Mouse (Mus musculus): ENCODE data around the gene 6030468B19Rik. TPM values are rescaled to one million over a fixed set of nuclear protein-coding genes. Genes with fewer than 3 reads are reported as not detected.

Gene 6030468B19Rik
- polyA plus RNA-seq (2014; fragmentation: Nextera tagmentation; extraction: Ambion mirVana), result 0.27 and 0.67 TPM in 2 replicates

- WGBS, result 53% methylated on average over 9 of the region's 9 CpGs
- Histone ChIP-seq H3K36me3 (replicated peaks; ENCODE audit: control insufficient read depth, insufficient read depth, low read depth, low read length) (no peaks in the 10 kb centered on the region), H3K9me3 (replicated peaks; ENCODE audit: control insufficient read depth, low read length) (no peaks in the 10 kb centered on the region), H3K9ac (replicated peaks; ENCODE audit: low read length) (no peak within 1 kb of the TSS; the same call in 1 of the 2 replicates), H3K4me1 (ENCODE audit: control insufficient read depth, insufficient read depth, low read length) (no peaks in the 10 kb centered on the region), H3K27ac (replicated peaks; ENCODE audit: low read depth, low read length) (no peak within 1 kb of the TSS), H3K4me3 (ENCODE audit: low read depth, low read length) (no peak within 1 kb of the TSS), H3K27me3 (ENCODE audit: control insufficient read depth, insufficient read depth, low read length) (no peaks in the 10 kb centered on the region), H3K4me2 (ENCODE audit: low read depth, low read length) (no peak within 1 kb of the TSS)
- ATAC-seq (replicated peaks; ENCODE audit: insufficient number of reproducible peaks, low FRiP score, low TSS enrichment, low read depth) (0 out of 2 replicates have a peak, but pooled peaks have one; percentile 29), DNase-seq (ENCODE audit: low spot score) (no peak)
These were observed at the start of gene 6030468B19Rik for GRCm38 (mm10) chr11:117797511-117798159. TSS of gene 6030468B19Rik (plus strand) at chr11:117797660.

GRCm38 (mm10) chr11:117748628-117749027, 48.8 kb upstream of the 6030468B19Rik start:
- Histone ChIP-seq H3K4me1 (ENCODE audit: control insufficient read depth, insufficient read depth, low read length) (no peaks in the 10 kb centered on the region), H3K9ac (replicated peaks; ENCODE audit: low read length) (no peak overlapping the region), H3K4me2 (ENCODE audit: low read depth, low read length) (no peak overlapping the region), H3K9me3 (replicated peaks; ENCODE audit: control insufficient read depth, low read length) (no peaks in the 10 kb centered on the region), H3K4me3 (ENCODE audit: low read depth, low read length) (no peak overlapping the region), H3K36me3 (replicated peaks; ENCODE audit: control insufficient read depth, insufficient read depth, low read depth, low read length) (peaks cover 19% of the 10 kb centered on the region), H3K27ac (replicated peaks; ENCODE audit: low read depth, low read length) (no peak overlapping the region), H3K27me3 (ENCODE audit: control insufficient read depth, insufficient read depth, low read length) (no peaks in the 10 kb centered on the region)
- WGBS, result 88% methylated on average over 4 of the region's 4 CpGs
- DNase-seq (ENCODE audit: low spot score), result no peak
- no peak for ATAC-seq (replicated peaks; ENCODE audit: insufficient number of reproducible peaks, low FRiP score, low TSS enrichment, low read depth)

DNA sequence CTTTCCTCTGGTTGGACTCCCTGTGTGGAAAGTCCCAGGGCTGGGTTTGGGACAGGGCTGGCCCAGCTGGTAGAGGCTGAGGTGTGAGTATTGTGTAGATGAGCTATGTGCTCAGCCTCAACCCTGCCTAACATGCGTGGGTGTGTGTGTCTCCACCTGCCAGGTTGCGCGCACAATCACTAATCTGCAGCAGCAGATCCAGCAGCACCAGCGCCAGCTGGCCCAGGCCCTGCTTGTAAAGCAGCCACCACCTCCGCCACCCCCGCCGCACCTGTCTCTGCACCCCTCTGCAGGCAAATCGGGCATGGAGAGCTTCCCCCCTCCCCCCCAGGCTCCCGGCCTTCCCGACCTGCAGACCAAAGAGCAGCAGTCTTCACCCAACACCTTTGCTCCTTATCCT, 48.0 kb upstream of the 6030468B19Rik start:
- Histone ChIP-seq H3K27ac (replicated peaks; ENCODE audit: low read depth, low read length) (no peak overlapping the region), H3K9me3 (replicated peaks; ENCODE audit: control insufficient read depth, low read length) (no peaks in the 10 kb centered on the region), H3K4me3 (ENCODE audit: low read depth, low read length) (no peak overlapping the region), H3K27me3 (ENCODE audit: control insufficient read depth, insufficient read depth, low read length) (no peaks in the 10 kb centered on the region), H3K9ac (replicated peaks; ENCODE audit: low read length) (no peak overlapping the region), H3K4me2 (ENCODE audit: low read depth, low read length) (no peak overlapping the region), H3K4me1 (ENCODE audit: control insufficient read depth, insufficient read depth, low read length) (no peaks in the 10 kb centered on the region), H3K36me3 (replicated peaks; ENCODE audit: control insufficient read depth, insufficient read depth, low read depth, low read length) (peaks cover 19% of the 10 kb centered on the region)
- no peak for DNase-seq (ENCODE audit: low spot score)
- WGBS, result 88% methylated on average over 10 of the region's 10 CpGs
- ATAC-seq (replicated peaks; ENCODE audit: insufficient number of reproducible peaks, low FRiP score, low TSS enrichment, low read depth), result no peak

GRCm38 (mm10) chr11:117751544-117751943, 45.9 kb upstream of the 6030468B19Rik start:
- no peaks in the 10 kb centered on the region for H3K4me1 ChIP-seq (ENCODE audit: control insufficient read depth, insufficient read depth, low read length)
- no peaks in the 10 kb centered on the region for H3K9me3 ChIP-seq (replicated peaks; ENCODE audit: control insufficient read depth, low read length)
- DNase-seq (ENCODE audit: low spot score), result no peak
- no peak overlapping the region for H3K4me2 ChIP-seq (ENCODE audit: low read depth, low read length)
- WGBS, result 92% methylated on average over 6 of the region's 6 CpGs
- no peaks in the 10 kb centered on the region for H3K27me3 ChIP-seq (ENCODE audit: control insufficient read depth, insufficient read depth, low read length)
- no peak overlapping the region for H3K27ac ChIP-seq (replicated peaks; ENCODE audit: low read depth, low read length)
- no peak for ATAC-seq (replicated peaks; ENCODE audit: insufficient number of reproducible peaks, low FRiP score, low TSS enrichment, low read depth)
- H3K4me3 ChIP-seq (ENCODE audit: low read depth, low read length), result no peak overlapping the region
- peaks cover 29% of the 10 kb centered on the region for H3K36me3 ChIP-seq (replicated peaks; ENCODE audit: control insufficient read depth, insufficient read depth, low read depth, low read length)
- no peak overlapping the region for H3K9ac ChIP-seq (replicated peaks; ENCODE audit: low read length)

DNA sequence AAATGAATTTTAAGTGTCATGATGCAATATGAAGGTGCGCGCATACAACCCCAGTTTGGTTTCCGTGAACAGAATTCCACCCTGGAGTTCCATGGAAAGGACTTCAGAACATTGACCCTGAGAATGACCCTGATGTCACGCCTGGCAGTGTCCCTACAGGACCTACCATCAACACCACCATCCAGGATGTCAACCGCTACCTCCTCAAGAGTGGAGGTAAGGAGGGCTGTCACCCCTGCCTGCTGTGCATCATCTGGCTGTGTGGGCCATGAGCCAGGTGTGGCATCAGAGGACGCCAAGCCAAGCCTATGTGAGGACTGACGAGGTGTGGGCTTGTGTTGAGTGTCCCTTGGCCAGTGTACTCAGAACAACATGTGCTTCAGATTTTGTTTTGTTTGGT, 41.6 kb upstream of the 6030468B19Rik start:
- WGBS, result 96% methylated on average over 7 of the region's 7 CpGs
- no peak overlapping the region for H3K4me2 ChIP-seq (ENCODE audit: low read depth, low read length)
- no peak overlapping the region for H3K4me3 ChIP-seq (ENCODE audit: low read depth, low read length)
- H3K27me3 ChIP-seq (ENCODE audit: control insufficient read depth, insufficient read depth, low read length), result no peaks in the 10 kb centered on the region
- H3K9ac ChIP-seq (replicated peaks; ENCODE audit: low read length), result no peak overlapping the region
- H3K4me1 ChIP-seq (ENCODE audit: control insufficient read depth, insufficient read depth, low read length), result no peaks in the 10 kb centered on the region
- no peak for DNase-seq (ENCODE audit: low spot score)
- no peak for ATAC-seq (replicated peaks; ENCODE audit: insufficient number of reproducible peaks, low FRiP score, low TSS enrichment, low read depth)
- H3K36me3 ChIP-seq (replicated peaks; ENCODE audit: control insufficient read depth, insufficient read depth, low read depth, low read length), result peaks cover 29% of the 10 kb centered on the region
- no peak overlapping the region for H3K27ac ChIP-seq (replicated peaks; ENCODE audit: low read depth, low read length)
- no peaks in the 10 kb centered on the region for H3K9me3 ChIP-seq (replicated peaks; ENCODE audit: control insufficient read depth, low read length)

DNA sequence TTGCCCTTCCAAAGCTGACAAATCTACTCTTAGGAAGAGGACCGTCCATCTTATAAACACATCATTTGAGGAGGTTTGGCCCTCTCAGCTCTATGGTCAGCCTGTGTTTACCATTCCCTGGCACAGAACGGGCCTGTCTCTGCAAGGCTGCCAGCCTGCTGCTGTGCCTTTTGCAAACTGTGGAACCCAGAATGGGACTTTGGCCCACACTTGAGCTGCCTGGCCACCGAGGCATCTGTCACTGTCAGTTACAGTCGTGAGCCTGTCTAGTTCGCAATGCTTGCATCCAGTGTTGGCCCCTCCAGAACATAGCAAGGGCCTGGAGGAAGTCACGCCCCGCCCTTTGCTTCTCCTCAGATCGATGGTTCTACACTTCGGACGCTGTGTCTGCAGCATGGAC, 38.2 kb upstream of the 6030468B19Rik start:
- Histone ChIP-seq H3K36me3 (replicated peaks; ENCODE audit: control insufficient read depth, insufficient read depth, low read depth, low read length) (peaks cover 29% of the 10 kb centered on the region), H3K4me1 (ENCODE audit: control insufficient read depth, insufficient read depth, low read length) (no peaks in the 10 kb centered on the region), H3K9me3 (replicated peaks; ENCODE audit: control insufficient read depth, low read length) (no peaks in the 10 kb centered on the region), H3K4me3 (ENCODE audit: low read depth, low read length) (no peak overlapping the region), H3K27me3 (ENCODE audit: control insufficient read depth, insufficient read depth, low read length) (no peaks in the 10 kb centered on the region), H3K9ac (replicated peaks; ENCODE audit: low read length) (no peak overlapping the region), H3K4me2 (ENCODE audit: low read depth, low read length) (no peak overlapping the region), H3K27ac (replicated peaks; ENCODE audit: low read depth, low read length) (no peak overlapping the region)
- 95% methylated on average over 10 of the region's 10 CpGs for WGBS
- ATAC-seq (replicated peaks; ENCODE audit: insufficient number of reproducible peaks, low FRiP score, low TSS enrichment, low read depth) (no peak), DNase-seq (ENCODE audit: low spot score) (no peak)

DNA sequence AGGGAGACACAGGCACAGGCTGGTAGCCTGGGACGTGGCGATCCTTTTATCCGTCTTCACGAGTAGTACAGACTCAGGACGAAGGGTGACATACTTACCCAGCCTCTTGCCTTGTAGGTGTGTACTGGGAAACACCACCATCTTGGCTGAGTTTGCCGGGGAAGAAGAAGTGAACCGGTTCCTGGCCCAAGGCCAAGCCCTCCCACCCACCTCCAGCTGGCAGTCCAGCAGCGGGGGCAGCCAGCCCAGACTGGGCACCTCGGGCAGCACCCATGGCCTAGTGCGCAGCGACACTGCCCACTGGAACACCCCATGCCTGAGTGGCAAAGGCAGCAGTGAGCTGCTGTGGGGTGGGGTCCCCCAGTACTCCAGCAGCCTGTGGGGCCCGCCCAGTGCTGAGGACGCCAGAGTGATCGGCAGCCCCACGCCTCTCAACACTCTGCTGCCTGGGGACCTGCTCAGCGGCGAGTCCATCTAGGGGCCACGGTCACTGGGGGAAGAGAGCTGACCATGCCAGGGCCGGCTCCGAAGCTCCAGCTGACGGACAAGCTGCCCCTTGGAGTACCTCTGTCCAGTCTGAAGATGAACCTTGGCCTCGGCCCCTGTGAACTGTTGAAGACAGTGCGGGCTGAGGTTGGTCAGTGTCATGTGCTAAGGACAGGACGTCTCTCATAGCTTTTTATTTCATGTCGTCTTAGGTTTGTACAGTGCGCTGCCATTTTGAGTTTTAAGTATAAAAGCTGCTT, 36.9 kb upstream of the 6030468B19Rik start:
- no peak overlapping the region for H3K9ac ChIP-seq (replicated peaks; ENCODE audit: low read length)
- DNase-seq (ENCODE audit: low spot score) (no peak), ATAC-seq (replicated peaks; ENCODE audit: insufficient number of reproducible peaks, low FRiP score, low TSS enrichment, low read depth) (no peak)
- 94% methylated on average over 26 of the region's 26 CpGs for WGBS
- no peaks in the 10 kb centered on the region for H3K4me1 ChIP-seq (ENCODE audit: control insufficient read depth, insufficient read depth, low read length)
- no peak overlapping the region for H3K4me2 ChIP-seq (ENCODE audit: low read depth, low read length)
- H3K4me3 ChIP-seq (ENCODE audit: low read depth, low read length), result no peak overlapping the region
- no peaks in the 10 kb centered on the region for H3K9me3 ChIP-seq (replicated peaks; ENCODE audit: control insufficient read depth, low read length)
- H3K27me3 ChIP-seq (ENCODE audit: control insufficient read depth, insufficient read depth, low read length), result no peaks in the 10 kb centered on the region
- peaks cover 24% of the 10 kb centered on the region for H3K36me3 ChIP-seq (replicated peaks; ENCODE audit: control insufficient read depth, insufficient read depth, low read depth, low read length)
- H3K27ac ChIP-seq (replicated peaks; ENCODE audit: low read depth, low read length), result no peak overlapping the region

DNA sequence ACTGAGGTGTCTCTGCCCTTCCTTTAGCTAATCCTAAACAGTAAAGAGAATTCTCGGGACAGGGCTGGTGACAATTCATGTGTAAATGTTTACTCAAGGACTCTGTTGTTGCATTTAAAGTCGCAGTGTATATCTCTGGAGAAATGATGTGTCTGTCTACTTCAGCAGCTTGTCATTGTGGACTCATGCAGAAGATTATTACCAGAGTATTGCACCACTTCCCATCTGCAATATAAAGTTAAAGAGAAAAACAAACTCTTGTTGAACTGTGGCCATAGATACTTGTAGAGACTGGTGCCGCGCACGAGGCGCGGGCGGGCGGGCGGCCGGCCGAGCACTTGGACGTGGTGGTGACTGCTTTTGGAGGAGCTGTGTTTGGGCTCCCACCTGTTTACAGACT, 35.7 kb upstream of the 6030468B19Rik start:
- Histone ChIP-seq H3K27ac (replicated peaks; ENCODE audit: low read depth, low read length) (no peak overlapping the region), H3K9ac (replicated peaks; ENCODE audit: low read length) (no peak overlapping the region), H3K27me3 (ENCODE audit: control insufficient read depth, insufficient read depth, low read length) (no peaks in the 10 kb centered on the region), H3K9me3 (replicated peaks; ENCODE audit: control insufficient read depth, low read length) (no peaks in the 10 kb centered on the region), H3K36me3 (replicated peaks; ENCODE audit: control insufficient read depth, insufficient read depth, low read depth, low read length) (peaks cover 14% of the 10 kb centered on the region), H3K4me3 (ENCODE audit: low read depth, low read length) (no peak overlapping the region), H3K4me1 (ENCODE audit: control insufficient read depth, insufficient read depth, low read length) (no peaks in the 10 kb centered on the region), H3K4me2 (ENCODE audit: low read depth, low read length) (no peak overlapping the region)
- DNase-seq (ENCODE audit: low spot score) (no peak), ATAC-seq (replicated peaks; ENCODE audit: insufficient number of reproducible peaks, low FRiP score, low TSS enrichment, low read depth) (no peak)
- WGBS, result 92% methylated on average over 13 of the region's 13 CpGs

Data from embryonic facial prominence, embryonic 11.5 days (tissue).